Mouse (Mus musculus) bone marrow, adult 2 months (tissue): Measurements from ENCODE around the gene Hmgcll1. TPM values are rescaled to one million over a fixed set of nuclear protein-coding genes. Genes with fewer than 3 reads are reported as not detected.

Experiments
- H3K27ac ChIP-seq: fragments of 200-500 bp; 2 replicates; pipeline ENCODE4 v1.5.1; 2012; ENCODE audit warnings: low read depth, mild to moderate bottlenecking, control low read depth, inconsistent platforms, low read length; ENCODE audit not compliant: control insufficient read depth, poor library complexity, insufficient read depth
- H3K4me1 ChIP-seq: fragments of 200-500 bp; 2 replicates; pipeline ENCODE4 v1.6.1; 2011; ENCODE audit warnings: low read length; ENCODE audit not compliant: control insufficient read depth, insufficient read depth
- H3K4me3 ChIP-seq: fragments of 200-500 bp; replicated peaks from 2 replicates; pipeline ENCODE3; 2011; ENCODE audit warnings: mild to moderate bottlenecking, low read depth, low read length, control low read depth; ENCODE audit not compliant: control insufficient read depth
- CTCF ChIP-seq: fragments of 200-500 bp; IDR thresholded peaks from 2 replicates; pipeline ENCODE4 v1.5.1; 2011; ENCODE audit warnings: low read length, control low read depth; ENCODE audit not compliant: control insufficient read depth, insufficient read depth
- POLR2A ChIP-seq: fragments of 200-500 bp; IDR thresholded peaks from 2 replicates; pipeline ENCODE4 v1.6.1; 2011; ENCODE audit warnings: low read depth, mild to moderate bottlenecking, control low read depth, low read length, borderline replicate concordance; ENCODE audit not compliant: control insufficient read depth
- WGBS: fragments of 180-500 bp; shearing (Covaris S2); methylation state at CpG from one replicate; pipeline ENCODE4 v1.1.7; 2018; 5-methylcytosine and 5-hydroxymethylcytosine counted together
- polyA plus RNA-seq: library from polyadenylated mRNA; stranded (reverse); fragments of >200 nt; gene quantifications from 2 replicates; pipeline ENCODE4 v1.2.4, GENCODE M21; 2011; ENCODE audit warnings: low replicate concordance; ENCODE audit not compliant: missing spikeins, insufficient read depth, insufficient read length

Gene Hmgcll1
- polyA plus RNA-seq, 1 experiment: 1.5 TPM

DNA sequence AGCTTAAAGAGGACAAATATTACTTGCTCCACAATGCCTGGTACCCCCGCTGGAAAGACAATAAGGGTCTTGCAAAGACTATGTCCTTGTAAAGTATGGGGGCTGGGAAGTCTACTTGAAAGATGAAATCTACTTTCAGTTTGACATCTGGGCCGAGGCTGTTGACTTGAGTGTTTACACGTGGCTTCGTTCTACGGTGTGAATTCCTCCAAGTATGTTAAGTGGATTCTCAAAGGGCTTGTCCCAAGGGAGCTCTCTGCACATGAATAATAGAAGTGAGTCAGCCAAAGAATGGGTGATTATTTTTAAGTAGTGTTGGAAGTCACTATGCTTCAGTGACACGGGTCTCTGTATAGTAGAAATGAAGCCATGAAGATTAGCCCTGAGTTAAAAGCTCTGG lies 11.0 kb upstream of the Hmgcll1 start:
- WGBS: 58% methylated on average over 6 of the region's 6 CpGs
- no peaks in the 10 kb centered on the region for H3K4me1 ChIP-seq
- no peak overlapping the region for H3K27ac ChIP-seq
- no peak overlapping the region for H3K4me3 ChIP-seq
- TF ChIP-seq CTCF (no peak), POLR2A (no peak)

GRCm38 (mm10) chr9:76007342-76007970 lies 7.2 kb upstream of the Hmgcll1 start:
- no peak overlapping the region for H3K27ac ChIP-seq
- 43% methylated on average over 6 of the region's 6 CpGs for WGBS
- no peak overlapping the region for H3K4me3 ChIP-seq
- no peaks in the 10 kb centered on the region for H3K4me1 ChIP-seq
- TF ChIP-seq CTCF (no peak), POLR2A (no peak)

DNA sequence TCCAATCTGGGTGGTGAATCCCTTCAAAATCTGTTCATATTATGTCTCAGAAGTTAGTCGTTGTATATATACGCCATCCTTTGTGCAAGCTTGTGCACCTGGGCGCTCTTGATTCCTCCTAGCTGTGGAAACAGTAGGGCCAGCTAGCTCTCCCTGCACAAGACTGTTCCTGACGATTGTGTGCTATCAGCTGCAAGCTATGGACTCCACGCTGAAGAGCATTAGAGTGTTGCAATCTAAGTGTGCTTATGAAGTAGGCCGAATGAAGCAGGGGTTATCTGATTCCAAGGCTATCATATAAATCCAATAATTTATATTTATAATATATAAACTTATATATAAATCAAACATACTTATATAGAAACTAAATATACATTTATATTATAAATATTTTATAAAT lies 866 bp upstream of the Hmgcll1 start:
- no peak overlapping the region for H3K4me3 ChIP-seq
- 70% methylated on average over 6 of the region's 6 CpGs for WGBS
- TF ChIP-seq CTCF (no peak), POLR2A (no peak)
- H3K4me1 ChIP-seq: no peaks in the 10 kb centered on the region
- no peak overlapping the region for H3K27ac ChIP-seq

DNA sequence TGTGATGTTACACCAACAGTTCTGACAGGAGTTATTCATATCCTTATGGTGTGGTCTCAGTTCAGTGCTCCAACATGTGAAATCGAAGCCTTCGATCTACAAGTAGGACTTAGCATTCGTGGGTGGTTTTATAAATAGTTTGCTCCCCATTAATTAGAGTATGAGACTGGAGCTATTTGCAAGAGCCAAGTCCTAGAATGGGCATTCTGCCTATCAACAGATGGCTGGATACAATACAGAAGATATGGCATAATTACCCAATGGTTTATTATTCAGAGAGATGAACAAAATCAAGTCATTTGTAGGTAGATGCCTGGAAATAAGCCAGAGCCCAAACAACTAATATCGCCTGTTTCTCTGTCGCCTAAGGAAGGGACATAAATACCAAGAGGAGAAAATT lies 1.3 kb downstream of the Hmgcll1 start:
- Histone ChIP-seq H3K4me1 (no peaks in the 10 kb centered on the region), H3K27ac (no peak overlapping the region), H3K4me3 (no peak overlapping the region)
- TF ChIP-seq CTCF (no peak), POLR2A (no peak)
- WGBS: 82% methylated on average over 5 of the region's 5 CpGs

- Histone ChIP-seq H3K4me3 (no peak overlapping the region), H3K27ac (no peak overlapping the region), H3K4me1 (no peaks in the 10 kb centered on the region)
- 82% methylated on average over 10 of the region's 10 CpGs for WGBS
- no peak for TF ChIP-seq CTCF
- no peak for TF ChIP-seq POLR2A
Observed at GRCm38 (mm10) chr9:76016506-76016905, 1.9 kb downstream of the Hmgcll1 start.

- H3K4me1 ChIP-seq: no peaks in the 10 kb centered on the region; the same call in 1 of the 2 replicates
- H3K4me3 ChIP-seq: no peak overlapping the region
- no peak for TF ChIP-seq POLR2A
- TF ChIP-seq CTCF: no peak
- no peak overlapping the region for H3K27ac ChIP-seq
- 71% methylated on average over 5 of the region's 5 CpGs for WGBS
Observed at GRCm38 (mm10) chr9:76023551-76023973, 8.9 kb downstream of the Hmgcll1 start.

- H3K4me3 ChIP-seq: no peak overlapping the region
- H3K27ac ChIP-seq: no peak overlapping the region
- no peak for TF ChIP-seq POLR2A
- no peak for TF ChIP-seq CTCF
- 24% methylated on average over 5 of the region's 5 CpGs for WGBS
- H3K4me1 ChIP-seq: no peaks in the 10 kb centered on the region; the same call in 1 of the 2 replicates
Observed at GRCm38 (mm10) chr9:76024277-76025246, 9.9 kb downstream of the Hmgcll1 start.

DNA sequence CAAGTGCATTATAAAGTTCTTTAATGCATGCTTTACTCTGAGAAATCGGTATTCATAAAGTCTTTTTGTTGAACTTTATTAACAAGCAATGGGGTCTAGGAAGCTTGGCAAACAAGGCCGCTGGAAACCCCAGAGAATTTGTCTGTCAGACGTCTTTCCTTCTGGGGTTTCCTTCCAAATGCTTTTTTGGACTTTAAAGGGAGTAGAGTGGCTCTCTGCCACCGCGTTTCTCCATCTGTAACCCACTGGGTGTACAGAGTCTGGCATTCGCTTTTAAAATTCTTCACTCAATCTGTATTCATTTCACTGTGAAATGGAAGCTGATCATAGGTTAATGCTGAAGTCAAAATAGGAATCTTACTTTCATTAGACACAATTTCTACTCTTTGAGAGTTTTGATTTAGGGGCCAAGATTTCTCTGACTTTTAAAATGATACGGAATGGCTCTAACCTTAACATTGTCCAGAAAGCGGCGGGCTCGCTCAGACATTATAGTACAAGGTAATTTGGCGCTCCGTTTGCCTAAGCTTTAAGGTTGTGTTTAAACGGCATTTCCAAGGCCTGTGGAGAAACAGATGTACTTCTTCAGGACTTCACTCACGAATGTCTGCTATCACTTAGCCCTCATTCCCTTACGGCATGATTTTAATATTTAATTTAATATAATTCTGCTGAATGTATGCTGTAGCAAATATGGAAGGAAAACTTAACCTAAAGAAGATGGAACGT lies 15.0 kb downstream of the Hmgcll1 start:
- H3K4me1 ChIP-seq: no peaks in the 10 kb centered on the region
- H3K4me3 ChIP-seq: no peak overlapping the region
- 86% methylated on average over 16 of the region's 16 CpGs for WGBS
- no peak overlapping the region for H3K27ac ChIP-seq
- TF ChIP-seq POLR2A: no peak
- no peak for TF ChIP-seq CTCF
